Mouse (Mus musculus): ENCODE data around the gene Sfr1. TPM values are rescaled to one million over a fixed set of nuclear protein-coding genes. Genes with fewer than 3 reads are reported as not detected.

The Sfr1 gene
- polyA plus RNA-seq, 1 experiment from 2014 or later: 309 TPM

DNA sequence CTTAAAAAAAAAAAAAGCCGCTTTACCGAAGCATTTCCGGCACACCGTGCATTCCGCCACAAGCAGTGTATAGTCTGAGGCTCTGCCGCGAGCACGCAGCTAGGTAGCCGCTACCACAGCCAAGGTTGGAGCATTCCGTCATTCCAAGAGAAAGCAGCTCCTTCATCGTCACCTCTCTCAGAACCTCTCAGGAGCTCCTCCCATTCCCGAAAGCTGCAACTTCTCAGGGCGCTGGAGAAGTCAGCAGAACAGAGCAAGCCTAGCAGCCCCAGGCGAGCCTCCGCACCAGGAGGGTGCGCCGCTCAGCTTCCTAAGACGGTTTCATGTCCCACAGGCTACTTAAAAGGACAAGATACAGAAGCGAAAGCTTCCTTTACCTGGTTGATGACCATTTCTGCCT, 24.1 kb downstream of the Sfr1 start:
- H3K4me1 ChIP-seq (ENCODE audit: control insufficient read depth, insufficient read depth, low read length): no peaks in the 10 kb centered on the region
- no peak overlapping the region for H3K4me2 ChIP-seq (ENCODE audit: low read depth, low read length)
- DNase-seq (ENCODE audit: low spot score) (no peak), ATAC-seq (ENCODE audit: low read depth) (no peak)
- no peaks in the 10 kb centered on the region for H3K36me3 ChIP-seq (ENCODE audit: control insufficient read depth, insufficient read depth, low read length)
- 73% methylated on average over 19 of the region's 19 CpGs for WGBS
- no peak overlapping the region for H3K9ac ChIP-seq (ENCODE audit: low read depth, low read length)
- H3K9me3 ChIP-seq (ENCODE audit: control insufficient read depth, low read length): no peaks in the 10 kb centered on the region
- H3K27ac ChIP-seq (replicated peaks; ENCODE audit: low read depth, low read length): no peak overlapping the region
- H3K4me3 ChIP-seq (ENCODE audit: low read depth, low read length): no peak overlapping the region
- H3K27me3 ChIP-seq (replicated peaks; ENCODE audit: control insufficient read depth, insufficient read depth, low read length): no peaks in the 10 kb centered on the region

- H3K36me3 ChIP-seq (ENCODE audit: control insufficient read depth, insufficient read depth, low read length): no peaks in the 10 kb centered on the region
- DNase-seq (ENCODE audit: low spot score) (no peak), ATAC-seq (ENCODE audit: low read depth) (no peak)
- no peak overlapping the region for H3K27ac ChIP-seq (replicated peaks; ENCODE audit: low read depth, low read length)
- no peaks in the 10 kb centered on the region for H3K9me3 ChIP-seq (ENCODE audit: control insufficient read depth, low read length)
- no peaks in the 10 kb centered on the region for H3K27me3 ChIP-seq (replicated peaks; ENCODE audit: control insufficient read depth, insufficient read depth, low read length)
- no peak overlapping the region for H3K9ac ChIP-seq (ENCODE audit: low read depth, low read length)
- no peak overlapping the region for H3K4me2 ChIP-seq (ENCODE audit: low read depth, low read length)
- H3K4me1 ChIP-seq (ENCODE audit: control insufficient read depth, insufficient read depth, low read length): no peaks in the 10 kb centered on the region
- WGBS: 77% methylated on average over 6 of the region's 6 CpGs
- H3K4me3 ChIP-seq (ENCODE audit: low read depth, low read length): no peak overlapping the region
These were observed 46.4 kb downstream of the Sfr1 start for GRCm38 (mm10) chr19:47777847-47778246.

- Histone ChIP-seq H3K4me1 (ENCODE audit: control insufficient read depth, insufficient read depth, low read length) (no peaks in the 10 kb centered on the region), H3K9me3 (ENCODE audit: control insufficient read depth, low read length) (no peaks in the 10 kb centered on the region), H3K4me2 (ENCODE audit: low read depth, low read length) (no peak overlapping the region), H3K9ac (ENCODE audit: low read depth, low read length) (no peak overlapping the region), H3K4me3 (ENCODE audit: low read depth, low read length) (no peak overlapping the region), H3K27ac (replicated peaks; ENCODE audit: low read depth, low read length) (no peak overlapping the region), H3K27me3 (replicated peaks; ENCODE audit: control insufficient read depth, insufficient read depth, low read length) (no peaks in the 10 kb centered on the region), H3K36me3 (ENCODE audit: control insufficient read depth, insufficient read depth, low read length) (no peaks in the 10 kb centered on the region)
- no peak for ATAC-seq (ENCODE audit: low read depth)
- no peak for DNase-seq (ENCODE audit: low spot score)
- WGBS: 82% methylated on average over 7 of the region's 7 CpGs
These were observed 48.7 kb downstream of the Sfr1 start for GRCm38 (mm10) chr19:47780145-47780544.

- Histone ChIP-seq H3K36me3 (ENCODE audit: control insufficient read depth, insufficient read depth, low read length) (no peaks in the 10 kb centered on the region), H3K4me1 (ENCODE audit: control insufficient read depth, insufficient read depth, low read length) (no peaks in the 10 kb centered on the region), H3K27ac (replicated peaks; ENCODE audit: low read depth, low read length) (no peak overlapping the region), H3K27me3 (replicated peaks; ENCODE audit: control insufficient read depth, insufficient read depth, low read length) (no peaks in the 10 kb centered on the region), H3K9me3 (ENCODE audit: control insufficient read depth, low read length) (no peaks in the 10 kb centered on the region), H3K9ac (ENCODE audit: low read depth, low read length) (no peak overlapping the region), H3K4me3 (ENCODE audit: low read depth, low read length) (no peak overlapping the region), H3K4me2 (ENCODE audit: low read depth, low read length) (no peak overlapping the region)
- WGBS: 72% methylated on average over 11 of the region's 11 CpGs
- no peak for ATAC-seq (ENCODE audit: low read depth)
- DNase-seq (ENCODE audit: low spot score): no peak
These were observed 49.5 kb downstream of the Sfr1 start for GRCm38 (mm10) chr19:47780972-47781371.

GRCm38 (mm10) chr19:47783898-47784297, 52.4 kb downstream of the Sfr1 start:
- no peak overlapping the region for H3K4me3 ChIP-seq (ENCODE audit: low read depth, low read length)
- WGBS: 92% methylated on average over 6 of the region's 6 CpGs
- no peaks in the 10 kb centered on the region for H3K9me3 ChIP-seq (ENCODE audit: control insufficient read depth, low read length)
- no peak overlapping the region for H3K27ac ChIP-seq (replicated peaks; ENCODE audit: low read depth, low read length)
- H3K27me3 ChIP-seq (replicated peaks; ENCODE audit: control insufficient read depth, insufficient read depth, low read length): no peaks in the 10 kb centered on the region
- H3K9ac ChIP-seq (ENCODE audit: low read depth, low read length): no peak overlapping the region
- H3K4me2 ChIP-seq (ENCODE audit: low read depth, low read length): no peak overlapping the region
- DNase-seq (ENCODE audit: low spot score) (no peak), ATAC-seq (ENCODE audit: low read depth) (no peak)
- no peaks in the 10 kb centered on the region for H3K36me3 ChIP-seq (ENCODE audit: control insufficient read depth, insufficient read depth, low read length)
- H3K4me1 ChIP-seq (ENCODE audit: control insufficient read depth, insufficient read depth, low read length): no peaks in the 10 kb centered on the region

Small RNA genes within 50 kb of the gene (microRNA-seq; reads per million reads assigned to microRNA genes)
- gene Mir8090 (ENCODE audit: borderline number of aligned reads): not detected

Other genes starting within 250 kb of the Sfr1 start
- 48.1 and 52.3 TPM in 2 replicates for gene Stn1, start 194.2 kb upstream of the Sfr1 start, polyA plus RNA-seq (2014; fragmentation: Nextera tagmentation; extraction: Ambion mirVana)
- gene Slk, start 152.0 kb upstream of the Sfr1 start, polyA plus RNA-seq (2014; fragmentation: Nextera tagmentation; extraction: Ambion mirVana): 16.3 and 18.3 TPM in 2 replicates
- gene Col17a1, start 39.6 kb upstream of the Sfr1 start, polyA plus RNA-seq (2014; fragmentation: Nextera tagmentation; extraction: Ambion mirVana): 21.6 TPM in 2 replicates
- gene Gsto1, start 123.3 kb downstream of the Sfr1 start, polyA plus RNA-seq (2014; fragmentation: Nextera tagmentation; extraction: Ambion mirVana): 119 and 148 TPM in 2 replicates
- 0.86 and 1.2 TPM in 2 replicates for gene Gsto2, start 133.9 kb downstream of the Sfr1 start, polyA plus RNA-seq (2014; fragmentation: Nextera tagmentation; extraction: Ambion mirVana)
- 0.28 and 0.75 TPM in 2 replicates for gene Cfap43, start 187.6 kb downstream of the Sfr1 start, polyA plus RNA-seq (2014; fragmentation: Nextera tagmentation; extraction: Ambion mirVana)
- gene Itprip, start 187.6 kb downstream of the Sfr1 start, polyA plus RNA-seq (2014; fragmentation: Nextera tagmentation; extraction: Ambion mirVana): 10.7 and 12.5 TPM in 2 replicates
- gene Cfap58, start 206.0 kb downstream of the Sfr1 start, polyA plus RNA-seq (2014; fragmentation: Nextera tagmentation; extraction: Ambion mirVana): 0.38 and 0.58 TPM in 2 replicates

Data from embryonic facial prominence, embryonic 14.5 days (tissue).